Mouse (Mus musculus) central nervous system, embryonic 14 days (tissue): ENCODE results near the gene AC131692.1. TPM values are rescaled to one million over a fixed set of nuclear protein-coding genes. Genes with fewer than 3 reads are reported as not detected.

ENCODE experiments used
- polyA plus RNA-seq: library from polyadenylated mRNA; depleted of rRNA; stranded (reverse); fragments of >200 nt; gene quantifications from 2 replicates; pipeline ENCODE4 v1.2.3, GENCODE M21; 2012; rRNA removed

Gene AC131692.1
- polyA plus RNA-seq, result 0.29 and 0.48 TPM in 2 replicates

DNA sequence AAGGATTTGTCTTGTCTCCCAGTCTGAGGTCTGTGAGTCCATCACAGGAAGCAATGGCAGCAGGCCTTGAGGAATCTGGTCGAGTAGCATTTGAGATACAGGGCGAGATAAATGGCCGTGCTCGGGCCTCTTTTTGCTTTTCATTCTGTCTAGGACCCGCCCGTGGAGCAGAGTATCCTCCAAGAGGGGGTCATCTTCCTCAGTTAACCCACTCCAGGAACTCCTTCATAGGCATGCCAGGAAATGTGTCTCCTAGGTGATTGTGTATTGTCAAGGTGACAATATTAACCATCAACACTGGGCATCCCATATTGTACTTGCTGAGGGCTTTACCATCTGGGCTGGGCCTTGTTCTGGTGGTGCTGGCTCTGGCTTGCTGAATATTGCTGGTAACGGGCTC, at the start of gene AC131692.1:
Gene AC131692.1 (plus strand): TSS at position 301 of the 400 bp plus-strand sequence.

GRCm38 (mm10) chr19:6046294-6047153, 47.7 kb upstream of the AC131692.1 start, which contains the start of gene Syvn1:
Gene Syvn1 (plus strand): TSS chr19:6046576.

DNA sequence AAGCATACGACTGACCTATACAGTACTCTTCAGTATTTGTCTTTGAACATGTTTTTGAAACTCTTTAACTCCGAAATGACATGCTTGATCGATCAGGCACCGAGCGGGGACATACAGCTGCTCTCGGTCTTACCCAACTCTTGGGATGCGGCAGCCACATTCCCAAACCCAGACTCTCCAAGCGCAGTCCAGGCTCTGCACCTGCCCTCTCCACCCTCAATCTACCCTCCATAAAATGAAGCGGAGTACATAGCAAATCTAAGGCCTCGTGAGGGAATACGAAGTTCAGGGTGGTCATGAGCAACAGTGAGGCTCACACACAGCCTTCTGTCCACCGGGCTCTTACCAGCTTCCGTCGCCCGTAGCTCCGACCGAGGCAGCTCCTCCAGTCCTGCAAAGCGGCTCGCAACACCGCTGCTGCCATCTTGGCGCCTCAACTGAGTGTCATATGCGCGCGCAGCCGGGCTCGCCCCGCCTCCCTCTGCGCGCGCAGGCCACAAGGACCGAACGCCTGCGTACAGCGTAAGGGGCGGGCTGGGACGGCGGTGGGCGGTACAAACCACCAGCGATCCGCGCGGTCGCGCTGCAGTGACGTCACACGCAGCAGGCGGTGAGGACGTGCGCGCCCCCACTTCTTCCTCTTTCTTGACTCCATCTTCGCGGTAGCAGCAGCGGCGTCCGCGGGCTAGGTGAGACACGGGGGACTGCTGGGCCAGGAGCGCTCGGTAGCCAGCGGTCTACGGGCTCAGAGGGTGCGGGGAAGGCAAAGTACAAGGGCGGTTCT, 36.7 kb upstream of the AC131692.1 start, which contains the start of the genes Mrpl49 and Fau:
Gene Mrpl49 (minus strand): TSS at position 473 of the 784 bp plus-strand sequence.
Gene Fau (plus strand): TSS at position 532 of the 784 bp plus-strand sequence.

DNA sequence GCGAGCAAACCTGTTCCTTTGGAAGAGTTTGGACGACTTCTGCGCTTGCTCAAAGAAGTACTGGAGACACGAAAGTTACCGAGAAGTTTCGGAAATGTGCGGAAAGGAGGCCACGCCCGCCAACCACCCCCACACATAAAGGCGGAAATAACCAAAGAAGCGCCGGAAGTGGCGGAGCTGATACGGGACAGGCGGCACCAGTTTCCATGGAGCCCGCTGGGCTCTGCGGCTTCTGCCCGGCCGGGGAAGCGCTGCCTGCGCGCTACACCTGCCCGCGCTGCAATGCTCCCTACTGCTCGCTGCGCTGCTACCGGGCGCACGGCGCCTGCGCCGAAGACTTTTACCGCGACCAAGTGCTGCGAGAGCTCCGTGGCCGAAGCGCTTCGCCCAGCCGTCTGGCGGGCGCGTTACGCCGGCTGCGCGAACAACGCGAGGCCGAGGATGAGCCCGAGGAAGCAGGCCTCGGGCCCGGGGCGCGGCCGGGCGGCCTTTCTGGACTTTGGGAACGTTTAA, 33.1 kb upstream of the AC131692.1 start, which contains the start of gene Znhit2:
Gene Znhit2 (plus strand): TSS at position 172 of the 513 bp plus-strand sequence.

DNA sequence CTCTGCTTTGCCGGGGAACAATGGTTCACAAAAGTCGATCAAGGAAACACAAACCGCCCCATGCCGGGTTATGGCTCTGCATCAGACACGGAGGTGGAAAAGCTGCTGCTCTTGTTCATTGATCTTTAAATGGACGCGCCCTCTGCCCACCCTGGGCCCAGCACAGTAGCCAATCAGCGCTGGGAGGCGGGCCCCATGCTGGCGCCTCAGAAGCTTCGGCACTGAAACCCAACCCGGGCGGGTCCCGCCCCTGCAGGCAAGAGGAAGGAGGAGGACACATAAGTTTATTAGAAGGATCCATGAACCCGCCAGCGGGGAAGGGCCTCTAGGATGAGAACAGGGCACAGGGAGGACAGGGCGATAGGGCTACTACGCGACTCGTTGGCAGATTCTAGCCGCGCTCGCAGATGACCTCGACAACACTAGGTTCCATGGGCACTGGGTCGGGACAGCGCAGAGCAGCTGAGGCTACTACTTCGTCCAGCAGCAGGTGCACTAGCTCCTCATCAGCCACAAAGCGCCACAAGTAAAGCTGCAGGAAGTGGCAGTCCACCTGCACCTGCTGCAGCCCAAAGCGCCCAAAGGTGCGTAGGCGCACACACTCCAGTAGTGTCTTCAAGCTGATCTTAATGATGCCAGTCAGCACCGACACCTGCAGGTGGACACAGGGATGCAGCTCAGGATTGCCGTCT, 26.3 kb upstream of the AC131692.1 start, which contains the start of gene Tm7sf2:
Gene Tm7sf2 (minus strand): TSS at position 650 of the 692 bp plus-strand sequence.

GRCm38 (mm10) chr19:6076564-6077393, 17.4 kb upstream of the AC131692.1 start, which contains the start of gene Vps51:
Gene Vps51 (minus strand): TSS chr19:6077231.

GRCm38 (mm10) chr19:6079983-6080480, 14.2 kb upstream of the AC131692.1 start, which contains the start of gene Tmem262:
Gene Tmem262 (plus strand): TSS chr19:6080033.

DNA sequence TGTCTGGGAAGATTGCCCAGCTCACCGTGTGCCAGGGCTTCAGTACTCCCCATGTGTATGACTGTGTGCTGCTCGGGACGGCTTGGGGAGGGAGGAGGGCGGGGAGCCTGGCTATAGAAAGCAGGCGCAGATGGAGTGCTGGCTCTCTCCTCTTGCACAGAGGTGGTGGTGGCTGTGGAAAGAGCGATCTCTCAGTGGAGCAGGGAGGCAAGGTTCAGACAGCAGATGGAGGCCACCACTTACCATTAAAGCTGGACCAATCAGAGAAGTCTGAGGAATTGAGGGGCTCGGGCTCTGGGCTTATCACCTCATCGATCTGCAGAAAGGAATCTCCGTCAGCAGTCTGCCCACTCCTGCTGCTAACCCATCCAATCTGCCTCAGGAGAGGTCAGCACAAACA, 12.1 kb upstream of the AC131692.1 start, which contains the start of gene Gm28374:
Gene Gm28374 (minus strand): TSS at position 101 of the 400 bp plus-strand sequence.

GRCm38 (mm10) chr19:6084478-6085248, 9.6 kb upstream of the AC131692.1 start, which contains the start of the genes Zfpl1 and Cdca5:
Gene Zfpl1 (minus strand): TSS chr19:6084956.
Gene Cdca5 (plus strand): TSS chr19:6084983.

GRCm38 (mm10) chr19:6105586-6105985, 11.4 kb downstream of the AC131692.1 start, which contains the start of gene Naaladl1:
Gene Naaladl1 (plus strand): TSS chr19:6105782.

DNA sequence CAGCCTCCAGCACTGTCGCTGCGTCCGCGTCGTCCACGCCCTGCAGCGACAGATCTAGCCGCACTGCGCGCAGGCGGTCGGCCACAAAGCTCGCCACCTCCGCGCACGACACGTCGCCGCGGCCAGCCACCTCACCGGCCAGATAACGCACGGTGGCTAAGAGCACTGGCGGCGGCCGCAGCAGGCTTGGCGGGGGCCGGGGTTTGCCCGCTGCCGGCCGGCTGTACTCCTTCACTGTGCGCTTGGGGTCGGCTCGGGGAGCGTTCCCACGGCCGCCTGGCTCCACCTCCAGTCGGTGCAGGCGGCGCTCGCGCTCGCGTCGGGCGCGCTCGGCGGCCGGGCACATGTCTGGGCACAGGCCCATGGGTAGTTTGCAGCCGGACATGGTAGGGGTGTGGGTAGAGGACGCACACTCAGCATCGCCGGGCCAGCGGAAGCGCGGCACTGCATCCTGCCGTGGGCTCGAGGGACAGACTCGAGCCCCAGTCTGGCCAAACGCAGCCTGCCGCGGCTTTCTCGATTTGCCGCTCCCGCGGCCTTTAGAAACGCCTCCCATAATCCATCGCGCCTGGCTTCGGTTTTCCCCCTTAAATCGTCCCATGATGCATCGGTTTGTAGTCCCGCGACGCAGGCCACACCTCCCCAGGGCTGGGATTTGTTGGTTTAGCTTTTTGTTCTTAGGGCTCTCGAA, 23.9 kb downstream of the AC131692.1 start, which contains the start of gene Sac3d1:
Gene Sac3d1 (minus strand): TSS at position 665 of the 691 bp plus-strand sequence.

DNA sequence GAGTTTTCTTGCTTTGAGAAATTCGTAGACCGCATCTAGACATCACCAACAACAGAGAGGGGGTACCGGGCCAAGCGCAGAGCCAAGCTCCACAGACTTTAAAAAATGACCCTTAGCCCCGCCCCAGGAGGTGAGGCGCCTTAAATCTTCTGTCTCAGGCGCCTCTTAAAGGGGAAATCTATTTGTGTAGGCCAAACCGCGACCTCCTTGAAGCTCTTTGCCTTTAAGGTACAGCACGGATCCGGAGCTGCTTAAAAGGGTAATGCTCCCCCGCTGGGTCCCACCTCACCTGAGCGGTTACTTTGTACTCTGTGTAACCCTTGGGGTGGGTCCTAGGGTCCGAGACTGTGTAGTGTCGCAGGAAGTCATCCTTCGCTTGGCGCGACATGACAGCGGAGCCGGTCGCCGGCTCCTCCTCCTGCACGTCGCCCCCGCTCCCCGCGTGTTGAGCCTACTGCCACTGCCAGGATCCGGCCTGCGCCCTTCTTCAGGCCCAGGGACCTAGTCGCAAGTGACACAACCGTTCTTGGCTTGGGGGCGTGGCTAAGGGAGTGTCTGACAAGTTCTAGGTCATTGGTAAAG, 33.6 kb downstream of the AC131692.1 start, which contains the start of gene Snx15:
Gene Snx15 (minus strand): TSS at position 545 of the 582 bp plus-strand sequence.

DNA sequence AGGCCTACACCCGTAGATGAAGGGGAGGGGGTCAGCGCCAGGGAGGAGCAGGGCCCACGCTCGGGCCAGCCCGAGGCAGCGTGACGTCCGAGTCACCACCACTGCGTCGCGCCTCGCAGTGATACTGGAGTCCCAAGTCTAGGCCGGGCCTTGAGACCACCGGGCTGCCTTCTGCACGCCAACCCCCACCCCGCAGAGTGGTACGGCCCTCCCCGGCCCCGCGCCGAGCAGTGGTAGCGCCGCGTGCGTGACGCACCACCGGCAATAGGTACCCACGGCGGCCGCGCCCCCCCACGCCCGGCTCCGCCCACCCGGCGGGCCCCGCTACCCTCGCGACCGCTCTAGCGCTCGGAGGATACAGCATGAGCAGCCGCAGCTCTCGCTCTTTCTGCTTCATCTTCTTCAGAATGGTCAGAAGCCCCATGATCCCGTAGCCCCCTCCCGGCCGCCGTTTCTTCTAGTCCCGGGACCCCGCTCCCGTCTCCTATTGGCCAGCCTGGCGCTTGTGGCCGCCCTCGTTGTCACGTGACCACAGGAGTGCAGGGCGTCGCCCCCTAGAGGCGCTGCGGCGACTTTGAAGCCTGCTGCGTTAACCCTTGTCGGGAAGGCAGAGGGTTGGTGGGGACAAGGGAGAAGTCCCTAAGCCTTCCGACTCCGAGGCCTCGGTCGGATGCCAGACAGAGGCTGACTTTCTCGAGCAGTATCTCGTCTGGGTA, 46.6 kb downstream of the AC131692.1 start, which contains the start of gene Batf2:
Gene Batf2 (plus strand): TSS at position 306 of the 716 bp plus-strand sequence.

GRCm38 (mm10) chr19:6141394-6141749, 47.2 kb downstream of the AC131692.1 start, which contains the start of gene Arl2:
Gene Arl2 (minus strand): TSS chr19:6141548.

